Mouse (Mus musculus): Measurements from ENCODE around the gene Fbln2. TPM values are rescaled to one million over a fixed set of nuclear protein-coding genes. Genes with fewer than 3 reads are reported as not detected.

The Fbln2 gene
- polyA plus RNA-seq, 1 experiment from 2014 or later, result 35.5 TPM

DNA sequence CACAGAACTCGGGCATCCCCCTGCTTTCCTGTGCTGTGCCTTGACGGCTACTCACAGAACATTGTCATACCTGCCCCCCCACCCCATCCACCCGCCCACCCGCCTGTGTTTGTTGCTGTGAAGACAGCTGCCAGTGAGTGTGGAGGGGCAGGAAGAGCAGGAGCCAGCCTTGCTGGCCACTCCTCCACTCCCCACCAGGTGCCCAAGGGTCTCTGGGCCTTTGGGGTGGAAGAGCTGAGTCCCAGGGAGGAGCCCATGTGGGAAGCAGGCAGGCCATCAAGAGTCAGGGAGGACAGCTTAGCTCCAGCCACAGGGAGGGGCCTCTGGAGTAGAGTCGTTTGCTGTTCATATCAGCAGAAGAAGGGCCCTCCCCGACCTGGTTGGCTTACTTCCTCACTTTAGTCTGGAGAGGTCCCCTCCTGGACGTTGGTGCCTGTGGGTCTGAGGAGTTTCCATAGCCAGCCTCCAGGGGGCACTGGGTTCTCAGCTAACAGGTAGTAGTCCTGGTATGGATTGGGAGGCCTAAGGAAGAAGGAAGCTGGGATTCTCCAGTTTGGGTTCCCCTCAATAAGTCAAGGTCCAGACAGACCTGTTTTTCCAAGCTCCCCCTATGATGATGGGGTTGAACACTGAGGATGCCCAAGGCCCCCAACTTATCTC, 38.9 kb upstream of the Fbln2 start:
- Histone ChIP-seq H3K9ac (replicated peaks; ENCODE audit: low read depth, low read length) (no peak overlapping the region), H3K36me3 (ENCODE audit: control insufficient read depth, insufficient read depth, low read length) (peaks cover 9% of the 10 kb centered on the region), H3K27ac (ENCODE audit: low read length) (no peak overlapping the region), H3K9me3 (ENCODE audit: control insufficient read depth, low read depth, low read length) (no peaks in the 10 kb centered on the region), H3K4me1 (ENCODE audit: control insufficient read depth, insufficient read depth, low read length) (no peaks in the 10 kb centered on the region), H3K4me2 (replicated peaks; ENCODE audit: low read depth, low read length) (no peak overlapping the region), H3K4me3 (ENCODE audit: low read depth, low read length) (no peak overlapping the region), H3K27me3 (ENCODE audit: control insufficient read depth, insufficient read depth, low read length) (no peaks in the 10 kb centered on the region)
- ATAC-seq (ENCODE audit: insufficient number of reproducible peaks, insufficient read depth, low FRiP score, low read depth), result peak; percentile 26; the same call in 1 of the 2 replicates
- WGBS, result 46% methylated on average over 7 of the region's 7 CpGs

DNA sequence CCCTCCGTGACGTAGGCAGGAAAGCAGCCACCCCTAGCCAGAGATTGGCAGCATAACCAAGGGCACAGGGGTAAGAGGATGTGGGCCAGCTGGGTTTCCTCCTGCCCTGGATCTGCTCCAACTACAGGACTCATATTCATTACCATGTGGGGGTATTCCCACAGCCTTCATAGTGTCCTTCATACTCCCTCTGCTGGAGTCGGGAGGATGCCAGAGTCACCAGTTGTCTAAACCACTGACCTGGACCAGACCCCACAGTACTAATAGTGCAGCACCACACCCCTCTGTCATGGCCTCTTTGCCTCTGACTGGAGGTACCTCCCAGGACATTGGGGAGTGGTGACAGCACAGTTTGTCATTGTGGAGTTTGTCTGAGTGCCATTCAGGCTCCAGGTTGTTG, 38.0 kb upstream of the Fbln2 start:
- WGBS, result 73% methylated on average over 3 of the region's 3 CpGs

DNA sequence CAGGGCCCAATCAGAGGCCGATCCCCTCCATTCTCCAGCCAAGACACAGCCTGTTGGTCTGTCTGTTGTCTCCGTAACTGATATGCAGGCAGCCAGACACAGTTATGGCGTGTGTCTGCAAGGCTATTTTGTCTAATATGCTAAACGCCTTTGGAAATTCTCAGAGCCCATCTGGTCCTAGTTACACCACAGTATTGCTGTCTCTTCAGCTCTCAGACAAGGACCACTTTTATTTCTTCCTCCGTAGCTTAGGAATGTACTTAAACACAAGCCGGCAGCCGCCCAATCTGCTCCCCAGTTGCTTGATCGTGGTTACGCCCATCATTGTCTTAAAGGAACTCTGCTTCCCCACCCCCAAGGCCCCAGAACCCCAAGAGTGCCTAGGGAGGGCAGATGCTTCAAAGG, 31.5 kb upstream of the Fbln2 start:
- H3K9ac ChIP-seq (replicated peaks; ENCODE audit: low read depth, low read length), result no peak overlapping the region
- 51% methylated on average over 9 of the region's 9 CpGs for WGBS
- H3K27me3 ChIP-seq (ENCODE audit: control insufficient read depth, insufficient read depth, low read length), result no peaks in the 10 kb centered on the region
- ATAC-seq (ENCODE audit: insufficient number of reproducible peaks, insufficient read depth, low FRiP score, low read depth), result no peak
- no peaks in the 10 kb centered on the region for H3K9me3 ChIP-seq (ENCODE audit: control insufficient read depth, low read depth, low read length)
- H3K27ac ChIP-seq (ENCODE audit: low read length), result no peak overlapping the region
- H3K4me1 ChIP-seq (ENCODE audit: control insufficient read depth, insufficient read depth, low read length), result no peaks in the 10 kb centered on the region
- no peak overlapping the region for H3K4me3 ChIP-seq (ENCODE audit: low read depth, low read length)
- no peaks in the 10 kb centered on the region for H3K36me3 ChIP-seq (ENCODE audit: control insufficient read depth, insufficient read depth, low read length)
- H3K4me2 ChIP-seq (replicated peaks; ENCODE audit: low read depth, low read length), result no peak overlapping the region

More for the DNA sequence above, 38.0 kb upstream of the Fbln2 start:
- no peaks in the 10 kb centered on the region for H3K9me3 ChIP-seq (ENCODE audit: control insufficient read depth, low read depth, low read length)
- no peak overlapping the region for H3K4me3 ChIP-seq (ENCODE audit: low read depth, low read length)
- no peak overlapping the region for H3K9ac ChIP-seq (replicated peaks; ENCODE audit: low read depth, low read length)
- no peak for ATAC-seq (ENCODE audit: insufficient number of reproducible peaks, insufficient read depth, low FRiP score, low read depth)
- H3K27me3 ChIP-seq (ENCODE audit: control insufficient read depth, insufficient read depth, low read length), result no peaks in the 10 kb centered on the region
- no peaks in the 10 kb centered on the region for H3K4me1 ChIP-seq (ENCODE audit: control insufficient read depth, insufficient read depth, low read length)
- no peak overlapping the region for H3K4me2 ChIP-seq (replicated peaks; ENCODE audit: low read depth, low read length)
- peaks cover 5% of the 10 kb centered on the region for H3K36me3 ChIP-seq (ENCODE audit: control insufficient read depth, insufficient read depth, low read length)
- no peak overlapping the region for H3K27ac ChIP-seq (ENCODE audit: low read length)

DNA sequence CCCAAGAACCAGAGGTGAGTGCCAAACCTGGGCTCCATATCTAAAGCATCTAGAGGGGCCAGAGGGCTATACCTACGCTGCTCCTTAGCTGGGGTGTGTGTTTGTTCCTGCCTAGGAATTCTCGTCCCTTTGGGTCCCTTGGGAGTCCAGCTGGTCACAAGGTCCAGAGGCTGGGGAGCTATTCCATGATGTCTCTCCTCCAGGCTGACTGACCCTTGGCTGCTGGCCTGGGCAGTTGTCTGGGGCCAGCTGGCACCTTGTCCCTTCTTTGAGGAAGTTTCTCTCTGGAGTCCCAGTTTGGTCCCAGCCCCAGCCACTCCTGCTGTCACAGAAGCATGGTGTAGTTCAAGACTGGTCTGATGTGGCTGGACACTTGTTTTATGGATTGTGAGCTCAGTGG, 30.9 kb upstream of the Fbln2 start:
- Histone ChIP-seq H3K9ac (replicated peaks; ENCODE audit: low read depth, low read length) (no peak overlapping the region), H3K27me3 (ENCODE audit: control insufficient read depth, insufficient read depth, low read length) (no peaks in the 10 kb centered on the region), H3K4me2 (replicated peaks; ENCODE audit: low read depth, low read length) (no peak overlapping the region), H3K36me3 (ENCODE audit: control insufficient read depth, insufficient read depth, low read length) (no peaks in the 10 kb centered on the region), H3K9me3 (ENCODE audit: control insufficient read depth, low read depth, low read length) (no peaks in the 10 kb centered on the region), H3K4me3 (ENCODE audit: low read depth, low read length) (no peak overlapping the region), H3K4me1 (ENCODE audit: control insufficient read depth, insufficient read depth, low read length) (no peaks in the 10 kb centered on the region), H3K27ac (ENCODE audit: low read length) (no peak overlapping the region)
- 79% methylated on average over 2 of the region's 2 CpGs for WGBS
- no peak for ATAC-seq (ENCODE audit: insufficient number of reproducible peaks, insufficient read depth, low FRiP score, low read depth)

DNA sequence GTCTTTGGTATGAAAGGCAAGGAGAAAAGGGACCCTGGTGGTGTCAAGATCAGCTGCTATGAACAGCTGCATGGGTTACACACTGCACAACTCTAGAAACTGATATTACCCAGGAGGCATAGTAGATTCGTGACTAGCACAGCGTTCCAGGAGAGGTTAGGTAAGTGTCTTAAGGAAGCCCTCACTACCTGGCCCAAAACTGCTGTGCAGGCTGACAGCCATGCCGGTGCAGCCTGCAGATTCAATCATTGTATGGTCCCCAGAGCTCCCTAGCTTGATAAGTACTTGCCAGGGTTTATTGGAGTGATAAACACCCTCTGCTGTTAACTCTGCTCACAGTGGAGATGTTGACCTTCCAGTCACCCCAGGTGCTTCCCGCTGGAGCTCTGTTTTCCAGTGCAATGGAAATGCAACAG, 30.2 kb upstream of the Fbln2 start:
- no peaks in the 10 kb centered on the region for H3K36me3 ChIP-seq (ENCODE audit: control insufficient read depth, insufficient read depth, low read length)
- no peak overlapping the region for H3K4me2 ChIP-seq (replicated peaks; ENCODE audit: low read depth, low read length)
- H3K9ac ChIP-seq (replicated peaks; ENCODE audit: low read depth, low read length), result no peak overlapping the region
- ATAC-seq (ENCODE audit: insufficient number of reproducible peaks, insufficient read depth, low FRiP score, low read depth), result no peak
- no peak overlapping the region for H3K4me3 ChIP-seq (ENCODE audit: low read depth, low read length)
- WGBS, result 70% methylated on average over 4 of the region's 4 CpGs
- no peaks in the 10 kb centered on the region for H3K9me3 ChIP-seq (ENCODE audit: control insufficient read depth, low read depth, low read length)
- H3K4me1 ChIP-seq (ENCODE audit: control insufficient read depth, insufficient read depth, low read length), result no peaks in the 10 kb centered on the region
- no peaks in the 10 kb centered on the region for H3K27me3 ChIP-seq (ENCODE audit: control insufficient read depth, insufficient read depth, low read length)
- H3K27ac ChIP-seq (ENCODE audit: low read length), result no peak overlapping the region

DNA sequence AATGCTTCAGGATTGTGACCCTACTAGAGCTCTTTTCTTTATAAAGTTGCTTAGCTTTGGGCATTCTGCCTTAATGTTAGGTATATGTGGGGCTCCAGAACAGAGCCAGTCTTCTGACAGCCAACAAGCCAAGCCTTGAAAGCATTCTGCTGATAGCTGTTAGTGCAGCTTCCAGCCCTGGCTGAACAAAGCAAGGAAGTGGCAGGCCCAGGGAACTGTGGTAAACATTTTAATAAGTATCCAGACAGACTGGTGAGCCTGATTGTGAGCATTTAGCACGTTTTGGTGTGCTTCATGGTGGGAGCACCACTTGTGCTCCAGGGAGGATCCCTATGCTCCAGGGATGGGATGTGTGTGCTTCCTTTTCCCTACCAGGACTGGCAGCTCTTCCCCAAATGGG, 29.2 kb upstream of the Fbln2 start:
- H3K9me3 ChIP-seq (ENCODE audit: control insufficient read depth, low read depth, low read length), result no peaks in the 10 kb centered on the region
- ATAC-seq (ENCODE audit: insufficient number of reproducible peaks, insufficient read depth, low FRiP score, low read depth), result no peak
- no peaks in the 10 kb centered on the region for H3K36me3 ChIP-seq (ENCODE audit: control insufficient read depth, insufficient read depth, low read length)
- H3K4me3 ChIP-seq (ENCODE audit: low read depth, low read length), result no peak overlapping the region
- H3K4me1 ChIP-seq (ENCODE audit: control insufficient read depth, insufficient read depth, low read length), result no peaks in the 10 kb centered on the region
- WGBS, result 18% methylated on average over 1 of the region's 1 CpGs
- H3K9ac ChIP-seq (replicated peaks; ENCODE audit: low read depth, low read length), result no peak overlapping the region
- no peak overlapping the region for H3K27ac ChIP-seq (ENCODE audit: low read length)
- no peak overlapping the region for H3K4me2 ChIP-seq (replicated peaks; ENCODE audit: low read depth, low read length)
- no peaks in the 10 kb centered on the region for H3K27me3 ChIP-seq (ENCODE audit: control insufficient read depth, insufficient read depth, low read length)

DNA sequence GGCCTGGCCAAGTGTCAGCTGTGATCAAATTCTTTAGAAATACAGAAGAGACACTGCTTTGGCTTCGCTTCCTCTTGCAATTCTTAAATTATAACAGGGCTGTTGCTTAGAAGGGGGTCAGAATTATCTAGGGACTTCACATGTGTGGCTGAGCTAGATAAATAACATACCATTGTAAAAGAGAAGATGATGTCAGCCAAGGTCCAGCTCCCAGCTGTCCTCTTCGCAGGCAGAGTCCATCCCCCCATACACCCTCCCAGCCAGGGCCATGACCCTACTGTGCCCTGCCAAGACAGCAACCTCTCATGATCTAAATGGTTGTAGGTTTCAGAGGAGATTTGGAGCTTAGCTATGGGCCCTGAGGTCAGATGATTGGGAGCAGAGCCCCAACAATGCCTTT, 28.3 kb upstream of the Fbln2 start:
- H3K4me1 ChIP-seq (ENCODE audit: control insufficient read depth, insufficient read depth, low read length), result no peaks in the 10 kb centered on the region
- no peaks in the 10 kb centered on the region for H3K36me3 ChIP-seq (ENCODE audit: control insufficient read depth, insufficient read depth, low read length)
- no peak overlapping the region for H3K9ac ChIP-seq (replicated peaks; ENCODE audit: low read depth, low read length)
- H3K27ac ChIP-seq (ENCODE audit: low read length), result no peak overlapping the region
- no peaks in the 10 kb centered on the region for H3K27me3 ChIP-seq (ENCODE audit: control insufficient read depth, insufficient read depth, low read length)
- no peak overlapping the region for H3K4me3 ChIP-seq (ENCODE audit: low read depth, low read length)
- ATAC-seq (ENCODE audit: insufficient number of reproducible peaks, insufficient read depth, low FRiP score, low read depth), result no peak
- no peaks in the 10 kb centered on the region for H3K9me3 ChIP-seq (ENCODE audit: control insufficient read depth, low read depth, low read length)
- no peak overlapping the region for H3K4me2 ChIP-seq (replicated peaks; ENCODE audit: low read depth, low read length)
- WGBS, result 66% methylated on average over 2 of the region's 2 CpGs

DNA sequence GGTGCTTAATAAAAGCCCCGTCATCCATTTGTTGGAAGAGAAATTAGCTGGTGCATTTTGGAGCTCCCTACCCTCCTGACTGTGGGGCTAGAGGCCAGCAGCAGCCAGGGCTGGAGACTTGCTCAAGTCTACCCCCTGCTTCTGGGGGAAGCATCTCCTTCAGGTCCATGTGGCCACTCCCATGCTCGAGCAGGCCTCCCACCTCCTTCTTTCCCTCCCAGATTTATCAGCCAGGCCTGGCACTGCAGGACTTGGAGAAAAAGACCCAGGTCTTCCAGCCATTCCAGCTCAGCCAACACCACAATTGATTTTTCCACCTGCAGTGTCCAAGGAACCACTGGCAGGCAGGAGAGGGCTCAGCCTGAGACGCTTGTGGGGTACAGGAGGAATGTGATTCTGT, 27.5 kb upstream of the Fbln2 start:
- no peaks in the 10 kb centered on the region for H3K4me1 ChIP-seq (ENCODE audit: control insufficient read depth, insufficient read depth, low read length)
- no peaks in the 10 kb centered on the region for H3K27me3 ChIP-seq (ENCODE audit: control insufficient read depth, insufficient read depth, low read length)
- no peaks in the 10 kb centered on the region for H3K9me3 ChIP-seq (ENCODE audit: control insufficient read depth, low read depth, low read length)
- no peak for ATAC-seq (ENCODE audit: insufficient number of reproducible peaks, insufficient read depth, low FRiP score, low read depth)
- H3K9ac ChIP-seq (replicated peaks; ENCODE audit: low read depth, low read length), result no peak overlapping the region
- no peak overlapping the region for H3K4me3 ChIP-seq (ENCODE audit: low read depth, low read length)
- H3K27ac ChIP-seq (ENCODE audit: low read length), result no peak overlapping the region
- no peaks in the 10 kb centered on the region for H3K36me3 ChIP-seq (ENCODE audit: control insufficient read depth, insufficient read depth, low read length)
- WGBS, result 55% methylated on average over 3 of the region's 3 CpGs
- H3K4me2 ChIP-seq (replicated peaks; ENCODE audit: low read depth, low read length), result no peak overlapping the region

DNA sequence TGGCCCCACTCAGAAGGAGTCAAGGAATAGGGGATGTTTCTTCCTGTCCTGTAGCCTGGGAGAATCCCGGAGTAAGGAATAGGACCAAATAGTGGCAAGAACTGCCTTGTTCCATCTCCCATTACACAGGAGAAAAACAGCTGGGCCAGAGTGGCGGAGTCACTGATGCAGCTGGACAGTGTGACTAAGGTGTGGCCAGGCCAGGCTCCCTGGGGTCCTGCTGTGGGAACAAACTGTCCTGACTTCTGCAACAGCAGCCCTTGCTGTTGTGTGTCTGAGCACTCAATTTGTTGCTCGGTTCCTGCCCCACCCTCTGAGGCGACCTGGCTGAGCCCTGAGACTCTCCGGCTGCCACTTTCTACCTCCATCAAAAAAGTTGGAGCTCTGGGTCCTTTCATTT, 26.8 kb upstream of the Fbln2 start:
- Histone ChIP-seq H3K4me1 (ENCODE audit: control insufficient read depth, insufficient read depth, low read length) (no peaks in the 10 kb centered on the region), H3K9me3 (ENCODE audit: control insufficient read depth, low read depth, low read length) (no peaks in the 10 kb centered on the region)
- no peak for ATAC-seq (ENCODE audit: insufficient number of reproducible peaks, insufficient read depth, low FRiP score, low read depth)

More for the DNA sequence above, 26.8 kb upstream of the Fbln2 start:
- no peaks in the 10 kb centered on the region for H3K27me3 ChIP-seq (ENCODE audit: control insufficient read depth, insufficient read depth, low read length)
- no peaks in the 10 kb centered on the region for H3K36me3 ChIP-seq (ENCODE audit: control insufficient read depth, insufficient read depth, low read length)
- no peak overlapping the region for H3K4me2 ChIP-seq (replicated peaks; ENCODE audit: low read depth, low read length)
- WGBS, result 78% methylated on average over 5 of the region's 5 CpGs
- no peak overlapping the region for H3K9ac ChIP-seq (replicated peaks; ENCODE audit: low read depth, low read length)
- H3K4me3 ChIP-seq (ENCODE audit: low read depth, low read length), result no peak overlapping the region
- no peak overlapping the region for H3K27ac ChIP-seq (ENCODE audit: low read length)

Data from stomach, embryonic 14.5 days (tissue).